In genomic region chr17:47633999-47634770, GRCm38 (mm10) we compare ENCODE assay signal across 17 mouse cellular contexts. TPM values are rescaled to one million over a fixed set of nuclear protein-coding genes. Genes with fewer than 3 reads are reported as not detected.
DNase-seq lines count a peak whose midpoint lies in the region; ATAC-seq and TF ChIP-seq lines count a peak whose summit lies in the region.
"Had no signal": no experiment of that assay in that cellular context is flagged by ENCODE, and none has a peak within 500 bp of the region (broad histone marks: within the 10 kb centered on the region; RNA-seq: fewer than 3 reads in every experiment).

No protein-coding gene starts in this region.

- peak; percentile 8 for DNase-seq in lung, embryonic 14.5 days
- DNase-seq in lung, postnatal 4 days, result no peak
- peak; percentile 43 for DNase-seq in lung, postnatal 25 days (ENCODE audit: low spot score)
- no peak for DNase-seq in adrenal gland, postnatal 25 days
- no peak for DNase-seq in right cerebral cortex, postnatal 36 days (ENCODE audit: low spot score in 2 of 2)
- DNase-seq: adrenal gland, postnatal 14 days; cerebellum, adult 8-10 months; gastrocnemius, postnatal 10 days; kidney, postnatal 4 days; thymus, postnatal 36 days had no signal

- H3K27me3 ChIP-seq in forebrain, embryonic 13.5 days, result no peaks in the 10 kb centered on the region
- no peaks in the 10 kb centered on the region for H3K27me3 ChIP-seq in forebrain, embryonic 15.5 days
- no peaks in the 10 kb centered on the region for H3K27me3 ChIP-seq in lung, embryonic 14.5 days (ENCODE audit: insufficient read depth, low read length)
- H3K27me3 ChIP-seq: hindbrain, embryonic 12.5 days; kidney, embryonic 15.5 days; limb, embryonic 12.5 days; midbrain, embryonic 12.5 days had no signal

- no peak overlapping the region for H3K4me3 ChIP-seq in forebrain, embryonic 13.5 days
- no peak overlapping the region for H3K4me3 ChIP-seq in forebrain, embryonic 15.5 days
- no peak overlapping the region for H3K4me3 ChIP-seq in lung, embryonic 14.5 days (ENCODE audit: low read depth, low read length)
- H3K4me3 ChIP-seq: hindbrain, embryonic 12.5 days; kidney, embryonic 15.5 days; limb, embryonic 12.5 days; midbrain, embryonic 12.5 days had no signal

- ATAC-seq in forebrain, embryonic 13.5 days, result no peak
- no peak for ATAC-seq in forebrain, embryonic 15.5 days (replicated peaks)
- no peak for ATAC-seq in lung, embryonic 14.5 days (ENCODE audit: insufficient read depth)
- ATAC-seq: forebrain, embryonic 14.5 days had no signal

- H3K4me1 ChIP-seq in forebrain, embryonic 13.5 days, result peaks cover 37% of the 10 kb centered on the region
- H3K4me1 ChIP-seq in forebrain, embryonic 15.5 days, result peaks cover 35% of the 10 kb centered on the region
- H3K4me1 ChIP-seq in lung, embryonic 14.5 days (ENCODE audit: insufficient read depth), result peaks cover 6% of the 10 kb centered on the region; the same call in 1 of the 2 replicates

- H3K9ac ChIP-seq in forebrain, embryonic 13.5 days, result 0 out of 2 replicates have a peak overlapping the region, but pooled peaks have one; percentile 5
- H3K9ac ChIP-seq in forebrain, embryonic 15.5 days (replicated peaks), result no peak overlapping the region
- no peak overlapping the region for H3K9ac ChIP-seq in lung, embryonic 14.5 days
- H3K9ac ChIP-seq: hindbrain, embryonic 12.5 days; kidney, embryonic 15.5 days; limb, embryonic 12.5 days; midbrain, embryonic 12.5 days had no signal

- H3K27ac ChIP-seq in forebrain, embryonic 13.5 days, result no peak overlapping the region
- H3K27ac ChIP-seq in forebrain, embryonic 15.5 days (replicated peaks), result no peak overlapping the region
- H3K27ac ChIP-seq in lung, embryonic 14.5 days (ENCODE audit: low read depth), result no peak overlapping the region
- H3K27ac ChIP-seq: hindbrain, embryonic 12.5 days; kidney, embryonic 15.5 days; limb, embryonic 12.5 days; midbrain, embryonic 12.5 days had no signal

- no peaks in the 10 kb centered on the region for H3K9me3 ChIP-seq in forebrain, embryonic 13.5 days (replicated peaks)
- no peaks in the 10 kb centered on the region for H3K9me3 ChIP-seq in forebrain, embryonic 15.5 days
- no peaks in the 10 kb centered on the region for H3K9me3 ChIP-seq in lung, embryonic 14.5 days (ENCODE audit: low read depth, low read length)
- H3K9me3 ChIP-seq: hindbrain, embryonic 12.5 days; kidney, embryonic 15.5 days; limb, embryonic 12.5 days; midbrain, embryonic 12.5 days had no signal

- no peak for TF ChIP-seq CTCF in lung, embryonic 14.5 days (IDR thresholded peaks at IDR 0.05; ENCODE audit: low read depth)

- 78% methylated on average over 7 of the region's 7 CpGs for WGBS in forebrain, embryonic 13.5 days
- WGBS in forebrain, embryonic 15.5 days, result 79% methylated on average over 7 of the region's 7 CpGs
- WGBS in lung, embryonic 14.5 days, result 77% methylated on average over 7 of the region's 7 CpGs

- H3K36me3 ChIP-seq in forebrain, embryonic 13.5 days (ENCODE audit: poor library complexity, severe bottlenecking), result peaks cover 13% of the 10 kb centered on the region
- 0 out of 2 replicates have a peak, but pooled peaks cover 3% of the 10 kb centered on the region for H3K36me3 ChIP-seq in forebrain, embryonic 15.5 days
- 0 out of 2 replicates have a peak, but pooled peaks cover 5% of the 10 kb centered on the region for H3K36me3 ChIP-seq in lung, embryonic 14.5 days (ENCODE audit: insufficient read depth)

- H3K4me2 ChIP-seq in forebrain, embryonic 13.5 days, result no peak overlapping the region
- H3K4me2 ChIP-seq in forebrain, embryonic 15.5 days (replicated peaks), result no peak overlapping the region
- H3K4me2 ChIP-seq in lung, embryonic 14.5 days, result no peak overlapping the region
- H3K4me2 ChIP-seq: hindbrain, embryonic 12.5 days; kidney, embryonic 15.5 days; limb, embryonic 12.5 days; midbrain, embryonic 12.5 days had no signal

RNA-seq across cellular contexts. Expression of gene Usp49, which starts 3.7 kb away (rescaled TPM):
- polyA plus RNA-seq in forebrain, embryonic 13.5 days (2015; fragmentation: Nextera tagmentation; extraction: Ambion mirVana), result 10.2 and 11.2 TPM in 2 replicates
- polyA plus RNA-seq in forebrain, embryonic 15.5 days (2015; fragmentation: Nextera tagmentation; extraction: Ambion mirVana), result 10.7 and 11.1 TPM in 2 replicates
- polyA plus RNA-seq in lung, embryonic 14.5 days (2014; fragmentation: Nextera tagmentation; extraction: Ambion mirVana), result 5.0 and 5.6 TPM in 2 replicates
- total RNA-seq in adrenal gland, postnatal 25 days (2021), result 8.8 and 9.3 TPM in 2 replicates

RNA-seq across cellular contexts. Expression of gene Gm20517, which starts 22.8 kb away (rescaled TPM):
- 1.7 and 3.0 TPM in 2 replicates for polyA plus RNA-seq in forebrain, embryonic 13.5 days (2015; fragmentation: Nextera tagmentation; extraction: Ambion mirVana)
- polyA plus RNA-seq in forebrain, embryonic 15.5 days (2015; fragmentation: Nextera tagmentation; extraction: Ambion mirVana), result 2.2 and 3.0 TPM in 2 replicates
- polyA plus RNA-seq in lung, embryonic 14.5 days (2014; fragmentation: Nextera tagmentation; extraction: Ambion mirVana), result 0.74 and 1.8 TPM in 2 replicates
- total RNA-seq in adrenal gland, postnatal 25 days (2021), result 1.4 and 3.9 TPM in 2 replicates

RNA-seq across cellular contexts. Expression of gene Med20, which starts 22.8 kb away (rescaled TPM):
- polyA plus RNA-seq in forebrain, embryonic 13.5 days (2015; fragmentation: Nextera tagmentation; extraction: Ambion mirVana), result 42.6 and 45.2 TPM in 2 replicates
- polyA plus RNA-seq in forebrain, embryonic 15.5 days (2015; fragmentation: Nextera tagmentation; extraction: Ambion mirVana), result 45.5 and 50.2 TPM in 2 replicates
- 45.5 and 49.2 TPM in 2 replicates for polyA plus RNA-seq in lung, embryonic 14.5 days (2014; fragmentation: Nextera tagmentation; extraction: Ambion mirVana)
- total RNA-seq in adrenal gland, postnatal 25 days (2021), result 38.7 and 40.5 TPM in 2 replicates

RNA-seq across cellular contexts. Expression of gene Bysl, which starts 22.9 kb away (rescaled TPM):
- polyA plus RNA-seq in forebrain, embryonic 13.5 days (2015; fragmentation: Nextera tagmentation; extraction: Ambion mirVana), result 29.7 and 33.2 TPM in 2 replicates
- polyA plus RNA-seq in forebrain, embryonic 15.5 days (2015; fragmentation: Nextera tagmentation; extraction: Ambion mirVana), result 32.5 and 33.8 TPM in 2 replicates
- polyA plus RNA-seq in lung, embryonic 14.5 days (2014; fragmentation: Nextera tagmentation; extraction: Ambion mirVana), result 24.2 and 25.4 TPM in 2 replicates
- total RNA-seq in adrenal gland, postnatal 25 days (2021), result 15.5 and 22.0 TPM in 2 replicates

RNA-seq across cellular contexts. Expression of gene Tomm6, which starts 54.0 kb away (rescaled TPM):
- 295 and 350 TPM in 2 replicates for polyA plus RNA-seq in forebrain, embryonic 13.5 days (2015; fragmentation: Nextera tagmentation; extraction: Ambion mirVana)
- 258 and 266 TPM in 2 replicates for polyA plus RNA-seq in forebrain, embryonic 15.5 days (2015; fragmentation: Nextera tagmentation; extraction: Ambion mirVana)
- polyA plus RNA-seq in lung, embryonic 14.5 days (2014; fragmentation: Nextera tagmentation; extraction: Ambion mirVana), result 433 and 434 TPM in 2 replicates
- 213 and 228 TPM in 2 replicates for total RNA-seq in adrenal gland, postnatal 25 days (2021)

Comparison
In these comparisons a context has a peak if more than half of its experiments do, and no peak if none do; other contexts are left out.
1. DNase-seq: peak in lung, embryonic 14.5 days (single experiment) and lung, postnatal 25 days (single experiment); none in lung, postnatal 4 days (0 of 2), adrenal gland, postnatal 25 days (single experiment) and right cerebral cortex, postnatal 36 days (0 of 2).